Mouse (Mus musculus): ENCODE measurements around the gene Cyp4f18. TPM values are rescaled to one million over a fixed set of nuclear protein-coding genes. Genes with fewer than 3 reads are reported as not detected.

Cyp4f18 gene
- total RNA-seq (2023) = 11.6 TPM

GRCm38 (mm10) chr8:72009473-72009872 lies at the start of gene Cyp4f18:
TSS of gene Cyp4f18 (minus strand) at chr8:72009626.

GRCm38 (mm10) chr8:72040918-72041317 lies 31.5 kb upstream of the Cyp4f18 start, which contains the start of gene Olfr372:
TSS of gene Olfr372 (plus strand) at chr8:72041218.

GRCm38 (mm10) chr8:71950482-71951221 lies 58.8 kb downstream of the Cyp4f18 start, which contains the start of gene Zfp961:
TSS of gene Zfp961 (plus strand) at chr8:71951038.

Other genes with a start within 250 kb of the Cyp4f18 start
- 11.6 TPM for gene Zfp709, start 127.6 kb downstream of the Cyp4f18 start, total RNA-seq (2023)
- gene Zfp882, start 101.0 kb downstream of the Cyp4f18 start, total RNA-seq (2023) = 7.2 TPM
- 8.7 TPM for gene Zfp617, start 101.0 kb downstream of the Cyp4f18 start, total RNA-seq (2023)
- 12.2 TPM for gene Zfp961, start 58.6 kb downstream of the Cyp4f18 start, total RNA-seq (2023)
- not detected for gene Olfr372, start 31.6 kb upstream of the Cyp4f18 start, total RNA-seq (2023)
- gene Olfr373, start 73.6 kb upstream of the Cyp4f18 start, total RNA-seq (2023) = not detected
- gene Olfr374, start 97.4 kb upstream of the Cyp4f18 start, total RNA-seq (2023) = not detected
- 130 TPM for gene Tpm4, start 125.3 kb upstream of the Cyp4f18 start, total RNA-seq (2023)
- gene Rab8a, start 151.6 kb upstream of the Cyp4f18 start, total RNA-seq (2023) = 162 TPM
- gene Hsh2d, start 180.0 kb upstream of the Cyp4f18 start, total RNA-seq (2023) = 20.4 TPM
- not detected for gene Cib3, start 203.2 kb upstream of the Cyp4f18 start, total RNA-seq (2023)
- gene Gm11034, start 204.0 kb upstream of the Cyp4f18 start, total RNA-seq (2023) = not detected
- gene Fam32a, start 210.1 kb upstream of the Cyp4f18 start, total RNA-seq (2023) = 57.5 TPM
- gene Ap1m1, start 230.4 kb upstream of the Cyp4f18 start, total RNA-seq (2023) = 135 TPM

Measured in CD8-positive naive resting alpha-beta T cell, adult 57 days (primary cell).